Mouse (Mus musculus): ENCODE data around the gene Prkca. TPM values are rescaled to one million over a fixed set of nuclear protein-coding genes. Genes with fewer than 3 reads are reported as not detected.

The Prkca gene
- polyA plus RNA-seq, 1 experiment from 2014 or later, result 11.2 TPM

DNA sequence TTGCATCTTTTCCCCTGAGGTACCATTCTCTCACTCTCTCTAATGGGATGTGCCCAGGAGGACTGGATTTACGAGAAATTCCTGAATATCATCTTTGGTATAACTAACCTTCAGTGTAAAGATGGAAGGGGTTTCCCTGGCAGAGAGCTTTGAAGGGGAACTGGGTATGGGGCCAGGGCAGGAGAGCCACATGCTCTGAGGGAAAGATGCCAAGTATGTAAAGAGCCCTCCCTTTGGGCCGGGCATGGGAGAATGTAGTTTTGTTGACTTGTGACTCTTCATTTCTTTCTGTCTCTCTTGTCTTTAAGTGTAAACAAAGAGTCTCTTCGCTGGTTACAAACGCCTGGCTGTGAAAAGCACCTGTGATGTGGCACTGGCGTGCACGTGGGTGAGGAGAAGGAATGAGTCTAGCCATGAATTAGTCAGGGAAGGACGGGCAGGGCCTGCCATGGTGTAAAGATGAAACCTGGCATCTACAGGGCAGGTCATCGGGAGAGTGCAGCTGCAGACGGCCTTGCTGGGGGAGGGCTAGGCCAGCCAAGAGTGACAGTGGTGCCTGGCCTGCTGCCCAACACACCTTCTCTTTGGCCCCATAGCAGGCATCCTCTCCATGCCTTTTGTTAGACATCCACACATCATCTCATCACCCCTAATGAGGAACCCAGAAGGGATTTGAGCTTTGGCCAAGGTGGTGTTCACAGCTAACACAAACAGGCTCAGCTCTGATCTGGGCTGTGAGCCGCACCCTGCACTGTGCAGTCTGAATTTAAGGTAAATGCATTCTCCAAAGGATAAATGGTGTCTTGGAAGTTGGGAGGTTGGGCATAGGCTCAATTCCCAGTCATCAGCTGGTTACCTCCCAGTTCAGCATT lies 388.3 kb downstream of the Prkca start:
- no peak for DNase-seq (ENCODE audit: low spot score)

- DNase-seq (ENCODE audit: low spot score), result no peak
These were observed 392.3 kb downstream of the Prkca start for GRCm38 (mm10) chr11:107951431-107951830.

- DNase-seq (ENCODE audit: low spot score), result no peak
These were observed 393.1 kb downstream of the Prkca start for GRCm38 (mm10) chr11:107950658-107951057.

- DNase-seq (ENCODE audit: low spot score), result no peak
These were observed 393.5 kb downstream of the Prkca start for GRCm38 (mm10) chr11:107950211-107950610.

DNA sequence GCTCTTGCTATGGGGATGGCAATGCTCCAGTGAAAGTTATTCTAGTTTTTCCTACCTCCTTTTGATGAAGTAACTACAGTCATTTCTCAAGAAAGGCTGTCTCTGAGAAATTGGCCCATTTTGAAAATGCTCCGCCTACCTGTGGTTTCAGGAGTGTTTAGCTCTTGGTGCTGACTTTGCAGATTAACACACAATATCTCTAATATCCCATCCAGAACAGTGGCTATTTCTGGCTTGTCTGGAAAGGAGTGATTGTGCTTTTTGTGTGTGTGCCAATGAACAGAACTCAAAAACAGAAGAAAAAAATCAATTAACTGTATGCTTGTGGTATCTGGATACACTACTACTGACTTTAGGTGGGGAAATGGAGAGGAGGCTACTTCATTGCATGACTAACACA lies 395.8 kb downstream of the Prkca start:
- no peak for DNase-seq (ENCODE audit: low spot score)

- no peak for DNase-seq (ENCODE audit: low spot score)
These were observed 396.9 kb downstream of the Prkca start for GRCm38 (mm10) chr11:107946823-107947222.

GRCm38 (mm10) chr11:107936929-107937328 lies 406.8 kb downstream of the Prkca start:
- DNase-seq (ENCODE audit: low spot score), result no peak

DNA sequence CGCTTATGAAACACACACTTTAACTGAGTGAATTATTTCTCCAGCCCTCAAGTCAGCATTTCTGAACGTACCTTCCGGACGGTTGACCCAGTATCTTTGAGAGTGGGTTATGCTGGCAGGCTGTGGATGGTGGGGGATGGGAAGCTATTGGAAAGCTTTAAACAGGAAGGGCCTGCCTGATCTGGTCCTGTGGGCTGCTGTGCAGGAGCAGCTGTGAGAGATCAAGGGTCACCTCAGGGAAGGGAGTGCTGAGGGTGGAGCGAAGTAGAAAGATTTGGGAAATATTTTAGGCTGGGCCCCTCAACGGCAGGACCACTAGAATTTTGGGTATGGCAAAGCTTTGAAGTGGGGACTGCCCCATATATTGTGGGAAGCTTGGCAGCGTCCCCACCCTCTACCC lies 412.0 kb downstream of the Prkca start:
- no peak for DNase-seq (ENCODE audit: low spot score)

DNA sequence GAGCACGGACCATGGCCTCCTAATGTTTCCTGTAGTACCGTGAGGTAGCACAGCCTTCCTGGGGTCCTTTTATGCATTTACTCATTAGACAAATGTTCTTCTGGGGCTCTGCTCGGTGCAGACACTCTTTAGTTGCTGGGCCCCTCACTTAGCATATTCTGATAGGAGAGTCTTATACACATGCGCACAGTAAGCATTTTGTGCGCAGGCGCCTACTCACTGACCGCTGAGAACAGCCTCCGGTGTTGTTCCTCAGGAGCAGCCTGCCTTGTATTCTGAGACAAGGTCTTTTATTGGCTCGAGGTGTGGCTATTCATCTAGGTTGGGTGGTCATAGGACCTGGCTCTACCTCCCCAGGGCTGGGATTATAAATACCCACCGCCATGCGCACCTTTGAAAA lies 412.4 kb downstream of the Prkca start:
- no peak for DNase-seq (ENCODE audit: low spot score)

DNA sequence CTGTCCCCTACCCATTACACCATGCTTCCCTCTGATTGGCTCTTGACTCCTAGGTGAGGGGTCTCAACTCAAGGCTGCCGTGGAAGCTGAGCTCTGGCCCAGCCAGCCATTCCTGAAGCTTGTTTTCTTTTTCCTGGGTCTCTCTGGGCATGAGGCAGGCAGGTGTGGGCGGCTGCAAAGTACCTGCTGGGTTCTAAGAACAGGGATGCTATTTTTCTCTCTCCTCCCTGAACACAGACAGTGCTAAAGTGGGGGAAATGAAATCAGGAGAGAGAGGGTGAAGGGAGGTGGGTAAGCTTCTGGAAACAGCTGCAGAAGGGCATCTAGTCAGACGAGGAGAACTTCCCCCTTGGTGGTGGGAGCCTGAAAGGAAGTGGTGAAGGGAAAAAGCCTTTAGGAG lies 414.0 kb downstream of the Prkca start:
- DNase-seq (ENCODE audit: low spot score), result no peak

GRCm38 (mm10) chr11:107919852-107920508 lies 423.7 kb downstream of the Prkca start:
- no peak for DNase-seq (ENCODE audit: low spot score)

DNA sequence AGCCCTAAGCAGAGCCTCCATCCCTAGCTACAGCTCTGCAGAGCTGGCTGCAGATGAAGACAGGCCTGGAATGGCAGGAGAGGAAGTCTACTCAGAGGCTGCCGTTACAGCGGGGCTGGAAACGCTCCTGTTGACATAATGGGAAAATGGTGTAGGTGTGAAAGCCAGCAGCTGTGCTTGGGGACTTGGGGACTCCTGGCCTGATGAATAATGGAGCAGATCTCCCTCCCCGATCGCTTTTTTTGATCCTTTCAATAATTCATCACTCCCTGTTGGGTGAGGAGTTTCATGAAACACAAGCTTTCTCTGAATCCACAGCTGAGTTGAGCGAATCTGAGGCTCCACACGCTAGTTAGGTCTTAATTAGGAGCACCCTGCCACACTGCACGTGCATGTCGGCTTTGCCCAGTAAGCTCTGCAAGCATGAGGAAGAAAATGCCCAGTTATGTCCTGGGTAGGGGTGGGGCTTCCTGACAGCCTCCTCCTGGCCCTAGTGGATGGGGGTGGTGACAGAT lies 425.9 kb downstream of the Prkca start:
- DNase-seq (ENCODE audit: low spot score), result no peak

- DNase-seq (ENCODE audit: low spot score), result no peak
These were observed 429.0 kb downstream of the Prkca start, which contains the start of gene Cacng5 for GRCm38 (mm10) chr11:107914634-107915226. TSS of gene Cacng5 (minus strand) at chr11:107915055.

- no peak for DNase-seq (ENCODE audit: low spot score)
These were observed 430.4 kb downstream of the Prkca start for GRCm38 (mm10) chr11:107913317-107913716.

- DNase-seq (ENCODE audit: low spot score), result no peak
These were observed 438.4 kb downstream of the Prkca start for GRCm38 (mm10) chr11:107905364-107905763.

DNA sequence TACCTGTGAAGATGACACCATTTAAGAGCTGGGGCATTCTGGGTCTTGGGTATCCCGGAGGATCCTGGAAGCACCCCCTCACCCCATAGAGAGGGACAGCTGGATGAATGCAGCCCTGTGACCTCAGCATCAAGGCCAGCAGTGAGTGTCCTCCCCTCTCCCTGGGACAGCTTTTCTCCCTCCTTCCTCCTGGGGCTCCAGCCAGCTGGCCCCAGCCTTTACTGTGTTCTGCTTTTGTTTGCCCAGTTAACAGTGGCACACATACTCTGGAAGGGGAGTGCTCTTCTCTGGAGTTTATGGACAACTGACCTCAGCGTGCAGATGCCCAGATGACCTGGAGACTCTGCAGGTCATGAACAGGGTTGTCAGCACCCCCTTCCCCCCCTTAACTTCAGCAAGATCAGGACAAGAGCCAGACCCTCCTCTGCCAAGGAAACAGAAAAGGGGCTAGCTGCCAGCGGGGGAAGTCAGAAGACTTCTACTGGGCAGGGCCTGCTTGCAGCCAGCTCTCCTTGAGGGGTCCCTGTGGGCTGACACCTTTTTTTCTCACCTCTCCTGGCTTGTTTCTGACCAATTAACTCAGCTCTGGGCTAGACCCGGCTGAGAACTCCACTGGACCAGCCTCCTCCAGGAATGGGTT lies 439.6 kb downstream of the Prkca start:
- DNase-seq (ENCODE audit: low spot score), result no peak

DNA sequence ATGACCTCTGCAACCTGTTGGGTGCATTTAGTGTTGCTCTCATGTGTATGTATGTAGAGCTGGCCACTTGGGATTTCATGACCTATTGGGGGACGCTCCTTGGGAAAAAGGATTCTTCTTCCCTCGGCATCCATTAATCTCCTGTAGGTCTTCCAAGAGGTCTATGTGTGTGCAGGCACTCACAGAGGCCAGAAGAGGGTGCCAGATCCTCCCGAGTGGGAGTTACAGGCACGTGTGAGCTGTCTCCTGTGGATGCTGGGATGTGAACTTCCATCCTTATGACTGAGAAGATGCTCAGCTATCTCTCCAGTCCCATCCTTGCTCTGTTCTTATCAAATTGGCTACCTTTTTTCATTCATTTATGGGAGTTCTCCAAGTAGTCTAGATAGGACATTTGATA lies 443.3 kb downstream of the Prkca start:
- DNase-seq (ENCODE audit: low spot score), result no peak

- no peak for DNase-seq (ENCODE audit: low spot score)
These were observed 445.0 kb downstream of the Prkca start for GRCm38 (mm10) chr11:107898698-107899097.

- DNase-seq (ENCODE audit: low spot score), result no peak
These were observed 448.1 kb downstream of the Prkca start for GRCm38 (mm10) chr11:107895635-107896034.

GRCm38 (mm10) chr11:107891377-107891776 lies 452.4 kb downstream of the Prkca start:
- no peak for DNase-seq (ENCODE audit: low spot score)

DNA sequence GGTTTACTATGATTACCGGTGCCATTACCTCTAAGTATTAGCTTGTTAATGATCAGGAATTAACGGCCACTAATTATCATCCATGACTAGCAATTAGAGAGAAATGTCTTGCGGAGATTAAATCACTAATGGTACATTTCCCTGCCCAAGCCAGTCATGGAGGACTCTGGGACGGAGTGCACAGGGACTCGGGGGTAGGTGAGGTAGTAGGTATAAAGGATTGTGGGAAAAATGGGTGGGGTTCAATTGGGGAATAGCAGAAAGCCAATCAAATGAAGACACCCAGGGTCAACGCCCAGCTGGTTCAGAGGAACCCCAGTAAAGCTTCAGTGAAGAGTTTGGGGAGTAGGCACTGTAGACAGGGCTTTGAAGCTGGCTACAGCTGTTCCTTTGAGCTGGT lies 456.4 kb downstream of the Prkca start:
- DNase-seq (ENCODE audit: low spot score), result no peak

All from thymus, postnatal 0 days (tissue).